Mouse (Mus musculus) heart, postnatal 14 days (tissue): ENCODE data around the gene Cd27. TPM values are rescaled to one million over a fixed set of nuclear protein-coding genes. Genes with fewer than 3 reads are reported as not detected.

Experiments
- DNase-seq, 2 experiments: peaks; one replicate each; pipeline ENCODE4 v3.0.0; 2021 to 2022
- intact Hi-C: fragments of 180-260 bp; cut with DNase I; formaldehyde crosslinking; loops from one replicate; pipeline ENCODE4 v1.15.1; 2025
- total RNA-seq, 2 experiments: library from RNA; stranded (reverse); gene quantifications; 2 replicates each; pipeline ENCODE4 v1.2.3; 2021

Gene Cd27
- total RNA-seq, 2 experiments from 2014 or later: 0.91 to 7.5 TPM

- intact Hi-C loops: no loop called here
- no peak for DNase-seq
Observed at GRCm38 (mm10) chr6:125253863-125254715, 17.3 kb upstream of the Cd27 start.

GRCm38 (mm10) chr6:125252711-125253110 lies 15.9 kb upstream of the Cd27 start:
- DNase-seq: no peak
- intact Hi-C loops: no loop called here

- DNase-seq: no peak
- intact Hi-C loops: no loop called here
Observed at GRCm38 (mm10) chr6:125252285-125252684, 15.5 kb upstream of the Cd27 start.

GRCm38 (mm10) chr6:125244551-125244950 lies 7.7 kb upstream of the Cd27 start:
- DNase-seq: no peak
- intact Hi-C loops: no loop called here

- no peak for DNase-seq
- intact Hi-C loops: no loop called here
Observed at GRCm38 (mm10) chr6:125241566-125241965, 4.8 kb upstream of the Cd27 start.

- DNase-seq: no peak
- intact Hi-C loops: no loop called here
Observed at GRCm38 (mm10) chr6:125240617-125241016, 3.8 kb upstream of the Cd27 start.

- DNase-seq: no peak
Observed at GRCm38 (mm10) chr6:125239547-125239946, 2.7 kb upstream of the Cd27 start.

GRCm38 (mm10) chr6:125238396-125238795 lies 1.6 kb upstream of the Cd27 start:
- intact Hi-C loops: no loop called here
- DNase-seq: no peak

More at GRCm38 (mm10) chr6:125239547-125239946, 2.7 kb upstream of the Cd27 start:
- intact Hi-C loops: no loop called here

GRCm38 (mm10) chr6:125237421-125237820 lies 611 bp upstream of the Cd27 start:
- no peak for DNase-seq
- intact Hi-C loops: no loop called here

GRCm38 (mm10) chr6:125236341-125236740 lies 469 bp downstream of the Cd27 start:
- no peak for DNase-seq
- intact Hi-C loops: no loop called here

- intact Hi-C loops: no loop called here
Observed at GRCm38 (mm10) chr6:125234520-125234828, 2.3 kb downstream of the Cd27 start.

GRCm38 (mm10) chr6:125233816-125234519 lies 2.8 kb downstream of the Cd27 start:
- DNase-seq: no peak
- intact Hi-C loops: no loop called here

More at GRCm38 (mm10) chr6:125234520-125234828, 2.3 kb downstream of the Cd27 start:
- no peak for DNase-seq

GRCm38 (mm10) chr6:125232516-125232915 lies 4.3 kb downstream of the Cd27 start:
- no peak for DNase-seq
- intact Hi-C loops: no loop called here

- intact Hi-C loops: no loop called here
- DNase-seq: peak in 1 of 2 experiments; percentile 11
Observed at GRCm38 (mm10) chr6:125232045-125232437, 4.8 kb downstream of the Cd27 start.

GRCm38 (mm10) chr6:125231117-125232044 lies 5.4 kb downstream of the Cd27 start, which contains the start of gene Tapbpl:
Tapbpl (minus strand) TSS chr6:125231860.
- intact Hi-C loops: no loop called here
- peak; percentile 55 to 71 for DNase-seq

GRCm38 (mm10) chr6:125230571-125230970 lies 6.2 kb downstream of the Cd27 start:
- DNase-seq: no peak
- intact Hi-C loops: no loop called here

- DNase-seq: no peak
- intact Hi-C loops: no loop called here
Observed at GRCm38 (mm10) chr6:125225518-125226115, 11.2 kb downstream of the Cd27 start.

- no peak for DNase-seq
- intact Hi-C loops: no loop called here
Observed at GRCm38 (mm10) chr6:125222577-125222976, 14.2 kb downstream of the Cd27 start.

GRCm38 (mm10) chr6:125222146-125222545 lies 14.7 kb downstream of the Cd27 start:
- intact Hi-C loops: no loop called here

GRCm38 (mm10) chr6:125221115-125221745 lies 15.6 kb downstream of the Cd27 start:
- no peak for DNase-seq
- intact Hi-C loops: no loop called here

More at GRCm38 (mm10) chr6:125222146-125222545, 14.7 kb downstream of the Cd27 start:
- no peak for DNase-seq
